Comparison of ENCODE assay signal across 8 mouse cellular contexts in genomic region chr19:5609547-5610404, GRCm38 (mm10). TPM values are rescaled to one million over a fixed set of nuclear protein-coding genes. Genes with fewer than 3 reads are reported as not detected.
A peak's percentile ranks its signal among the peaks of the same experiment; 100 is the strongest.
DNase-seq lines count a peak whose midpoint lies in the region; ATAC-seq and TF ChIP-seq lines count a peak whose summit lies in the region.

Gene Kat5 (minus strand): TSS chr19:5610237.

- peak within 1 kb of the TSS; percentile 97 for H3K27ac ChIP-seq in heart, embryonic 11.5 days (ENCODE audit: low read depth, low read length)
- H3K27ac ChIP-seq in kidney, embryonic 16.5 days (ENCODE audit: low read length): peak within 1 kb of the TSS; percentile 98
- peak within 1 kb of the TSS; percentile 69 for H3K27ac ChIP-seq in liver, adult 2 months (replicated peaks; ENCODE audit: insufficient read depth, low read depth, low read length)

- H3ac ChIP-seq in myocyte (ENCODE audit: control insufficient read depth, insufficient read length): peak within 1 kb of the TSS; percentile 43

- under 1% methylated on average over 51 of the region's 55 CpGs for WGBS in heart, embryonic 11.5 days (ENCODE audit: insufficient replicate concordance)
- WGBS in kidney, embryonic 16.5 days: under 1% methylated on average over 55 of the region's 55 CpGs
- under 1% methylated on average over 54 of the region's 55 CpGs for WGBS in liver, adult 2 months

- TF ChIP-seq POLR2A in liver, adult 2 months (IDR thresholded peaks at IDR 0.05; ENCODE audit: extremely low read depth, insufficient read depth, low read length): 0 out of 2 replicates have a peak, but pooled peaks have one; percentile 55
- peak; percentile 55 for TF ChIP-seq POLR2A in myocyte (IDR thresholded peaks at IDR 0.05; ENCODE audit: insufficient read length, low read depth)

- peak within 1 kb of the TSS; percentile 92 for H3K9ac ChIP-seq in heart, embryonic 11.5 days (ENCODE audit: low read depth, low read length)
- H3K9ac ChIP-seq in kidney, embryonic 16.5 days (replicated peaks; ENCODE audit: low read length): peak within 1 kb of the TSS; percentile 85
- peak within 1 kb of the TSS; percentile 84 for H3K9ac ChIP-seq in liver, adult 2 months (ENCODE audit: low read depth, low read length)

- H3K4me3 ChIP-seq in heart, embryonic 11.5 days (ENCODE audit: low read depth, low read length): peak within 1 kb of the TSS; percentile 69
- peak within 1 kb of the TSS; percentile 65 for H3K4me3 ChIP-seq in kidney, embryonic 16.5 days (ENCODE audit: low read length)
- peak within 1 kb of the TSS; percentile 74 for H3K4me3 ChIP-seq in liver, adult 2 months (ENCODE audit: insufficient read depth, low read depth, low read length)
- peak within 1 kb of the TSS; percentile 53 for H3K4me3 ChIP-seq in myocyte

- H3K27me3 ChIP-seq in heart, embryonic 11.5 days (ENCODE audit: control insufficient read depth, insufficient read depth, low read length): no peaks in the 10 kb centered on the region
- H3K27me3 ChIP-seq in kidney, embryonic 16.5 days (ENCODE audit: insufficient read depth, low read length): no peaks in the 10 kb centered on the region
- no peaks in the 10 kb centered on the region for H3K27me3 ChIP-seq in liver, adult 2 months (ENCODE audit: control insufficient read depth, insufficient read depth, low read length)
- H3K27me3 ChIP-seq in myocyte (ENCODE audit: control insufficient read depth, insufficient read depth, insufficient read length): no peaks in the 10 kb centered on the region
- H3K27me3 ChIP-seq in splenic B cell, adult 2 months (ENCODE audit: control insufficient read depth, insufficient read depth, low read length, poor library complexity, severe bottlenecking): no peaks in the 10 kb centered on the region

- ATAC-seq in erythroblast, adult 5-6 weeks (replicated peaks; ENCODE audit: low FRiP score, poor library complexity, severe bottlenecking): peak; percentile 92
- peak; percentile 88 for ATAC-seq in heart, embryonic 11.5 days (replicated peaks; ENCODE audit: insufficient number of reproducible peaks, low FRiP score, low TSS enrichment)
- peak; percentile 93 for ATAC-seq in kidney, embryonic 16.5 days (ENCODE audit: low FRiP score, low TSS enrichment)

- no peak for TF ChIP-seq CTCF in liver, adult 2 months (IDR thresholded peaks at IDR 0.05; ENCODE audit: low read depth, low read length)

- peak within 1 kb of the TSS; percentile 71 for H3K4me2 ChIP-seq in heart, embryonic 11.5 days
- H3K4me2 ChIP-seq in kidney, embryonic 16.5 days (replicated peaks; ENCODE audit: low read depth, low read length): peak within 1 kb of the TSS; percentile 65
- H3K4me2 ChIP-seq in myocyte (ENCODE audit: low read depth): peak within 1 kb of the TSS; percentile 87

- peaks cover 13% of the 10 kb centered on the region for H3K36me3 ChIP-seq in heart, embryonic 11.5 days (ENCODE audit: control insufficient read depth, insufficient read depth, low read length)
- H3K36me3 ChIP-seq in kidney, embryonic 16.5 days (ENCODE audit: insufficient read depth, low read length): peaks cover 38% of the 10 kb centered on the region
- H3K36me3 ChIP-seq in liver, adult 2 months (ENCODE audit: control insufficient read depth, insufficient read depth, low read length): peaks cover 2% of the 10 kb centered on the region; the same call in 1 of the 2 replicates
- peaks cover 21% of the 10 kb centered on the region for H3K36me3 ChIP-seq in myocyte (ENCODE audit: control insufficient read depth, insufficient read depth)
- H3K36me3 ChIP-seq in splenic B cell, adult 2 months (ENCODE audit: control insufficient read depth, insufficient read depth, low read length, poor library complexity, severe bottlenecking): peaks cover 17% of the 10 kb centered on the region

- H3K79me2 ChIP-seq in liver, adult 2 months (ENCODE audit: control insufficient read depth, insufficient read depth, low read length): no peaks in the 10 kb centered on the region
- H3K79me2 ChIP-seq in myocyte (ENCODE audit: control insufficient read depth, insufficient read depth): peaks cover 7% of the 10 kb centered on the region

- peaks cover 11% of the 10 kb centered on the region for H3K4me1 ChIP-seq in heart, embryonic 11.5 days (ENCODE audit: control insufficient read depth, insufficient read depth, low read length)
- H3K4me1 ChIP-seq in kidney, embryonic 16.5 days (ENCODE audit: insufficient read depth, low read length): peaks cover 14% of the 10 kb centered on the region
- peaks cover 2% of the 10 kb centered on the region for H3K4me1 ChIP-seq in liver, adult 2 months (ENCODE audit: control insufficient read depth, insufficient read depth, low read length)

- H3K9me3 ChIP-seq in heart, embryonic 11.5 days (replicated peaks; ENCODE audit: control insufficient read depth, low read length): no peaks in the 10 kb centered on the region
- H3K9me3 ChIP-seq in kidney, embryonic 16.5 days (ENCODE audit: low read length): no peaks in the 10 kb centered on the region

- DNase-seq in B cell, adult 2 months: peak; percentile 94 to 96
- DNase-seq in brain, adult 2 months (ENCODE audit: low read depth, low spot score): peak; percentile 95
- DNase-seq in liver, adult 2 months (ENCODE audit: extremely low read depth, low read depth, low spot score): peak; percentile 71
- DNase-seq in splenic B cell, adult 2 months (ENCODE audit: low read depth, low spot score): peak; percentile 91

TF ChIP-seq in myocyte, 11 proteins besides CTCF, POLR2A, EP300 and RAD21:
- TF ChIP-seq USF1 (IDR thresholded peaks at IDR 0.05; ENCODE audit: low read depth) (peak; percentile 97), MYOG (IDR thresholded peaks at IDR 0.05; ENCODE audit: control insufficient read depth in 1 of 3, insufficient read depth in 1 of 3, insufficient read length in 2 of 3, low read depth in 2 of 3) (no peak), POLR2AphosphoS2 (IDR thresholded peaks at IDR 0.05; ENCODE audit: insufficient read length, low read depth) (peak; percentile 33), TCF12 (IDR thresholded peaks at IDR 0.05; ENCODE audit: insufficient read depth, poor library complexity, severe bottlenecking) (no peak)

RNA-seq across cellular contexts. Expression of gene Kat5, which starts in this region (rescaled TPM):
- 8.2 and 11.3 TPM in 2 replicates for total RNA-seq in erythroblast, adult 5-6 weeks (2015; ENCODE audit: low replicate concordance)
- total RNA-seq in erythroblast, adult 5-6 weeks (2017; ENCODE audit: low replicate concordance): 22.0 and 28.9 TPM in 2 replicates
- polyA plus RNA-seq in heart, embryonic 11.5 days (2014; fragmentation: Nextera tagmentation; extraction: Ambion mirVana): 20.9 and 23.4 TPM in 2 replicates
- 56.1 and 57.4 TPM in 2 replicates for polyA plus RNA-seq in kidney, embryonic 16.5 days (2015; fragmentation: Nextera tagmentation; extraction: Ambion mirVana)
- 15.9 and 16.8 TPM in 2 replicates for total RNA-seq in liver, adult 2 months (2014; rRNA removed)
- 23.0 and 23.6 TPM in 2 replicates for polyA plus RNA-seq in liver, adult 2 months (2012; rRNA removed)
- 37.1 TPM for polyA plus RNA-seq in myocyte (2012; fragmentation: generic; extraction: Trizol)

Comparison
In these comparisons a context has a peak if more than half of its experiments do, and no peak if none do; other contexts are left out.
1. Peak in every context shown above with its lines: DNase-seq, ATAC-seq, H3K4me3 ChIP-seq and H3K27ac ChIP-seq.